Mouse (Mus musculus) activated CD4-positive, CD25-positive, alpha-beta regulatory T cell, adult 4 months (primary cell): ENCODE measurements at regions not wholly inside any gene's neighbourhood (a gene's known extent, or its start where the extent isn't known, plus 50 kb on each side); places are given as distances from the start of the nearest gene placed in this dataset.

ENCODE experiments used
- ATAC-seq: one replicate; pipeline ENCODE4 v1.8.0; 2017

GRCm38 (mm10) chr14:76781524-76781880, 224.8 kb upstream of the Serp2 start:
- ATAC-seq = peak; percentile 95

- ATAC-seq = no peak
These were observed 224.2 kb upstream of the Serp2 start for GRCm38 (mm10) chr14:76780572-76781523.

- no peak for ATAC-seq
These were observed 222.1 kb upstream of the Serp2 start for GRCm38 (mm10) chr14:76778541-76779399.

- no peak for ATAC-seq
These were observed 218.8 kb upstream of the Serp2 start for GRCm38 (mm10) chr14:76775387-76775924.

DNA sequence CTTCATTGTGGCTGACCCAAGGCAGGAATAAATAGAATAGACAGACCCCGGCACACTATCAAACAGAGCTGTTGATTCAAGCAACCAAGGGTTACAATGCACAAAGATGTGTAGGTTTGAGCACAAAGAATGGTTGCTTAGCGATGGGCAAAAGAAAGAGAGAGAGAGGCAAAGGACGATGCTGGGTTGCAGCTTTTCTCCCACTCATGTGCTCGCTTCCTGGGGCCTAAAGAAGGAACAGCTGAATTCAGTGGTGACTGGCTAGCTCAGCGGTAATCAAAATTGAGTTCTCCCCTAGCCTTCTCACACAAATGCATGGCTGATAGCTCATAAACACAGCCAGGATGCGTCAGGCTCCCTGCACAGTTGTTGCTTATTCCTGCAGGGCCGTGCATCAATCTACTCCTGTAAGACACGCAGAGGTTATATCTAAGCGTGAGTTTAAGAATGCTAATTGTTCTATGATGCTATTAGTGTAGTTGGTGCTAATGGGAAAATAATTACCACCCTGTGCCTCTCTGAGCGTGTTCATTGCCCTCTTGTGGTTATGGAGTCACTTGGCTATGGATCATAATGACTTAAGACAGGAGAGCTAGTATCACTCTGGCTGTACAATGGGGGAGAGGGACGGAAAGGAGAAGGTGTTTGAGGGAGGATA, 216.2 kb upstream of the Serp2 start:
- no peak for ATAC-seq

- no peak for ATAC-seq
These were observed 213.4 kb upstream of the Serp2 start for GRCm38 (mm10) chr14:76770106-76770505.

- no peak for ATAC-seq
These were observed 210.6 kb upstream of the Serp2 start for GRCm38 (mm10) chr14:76767301-76767700.

DNA sequence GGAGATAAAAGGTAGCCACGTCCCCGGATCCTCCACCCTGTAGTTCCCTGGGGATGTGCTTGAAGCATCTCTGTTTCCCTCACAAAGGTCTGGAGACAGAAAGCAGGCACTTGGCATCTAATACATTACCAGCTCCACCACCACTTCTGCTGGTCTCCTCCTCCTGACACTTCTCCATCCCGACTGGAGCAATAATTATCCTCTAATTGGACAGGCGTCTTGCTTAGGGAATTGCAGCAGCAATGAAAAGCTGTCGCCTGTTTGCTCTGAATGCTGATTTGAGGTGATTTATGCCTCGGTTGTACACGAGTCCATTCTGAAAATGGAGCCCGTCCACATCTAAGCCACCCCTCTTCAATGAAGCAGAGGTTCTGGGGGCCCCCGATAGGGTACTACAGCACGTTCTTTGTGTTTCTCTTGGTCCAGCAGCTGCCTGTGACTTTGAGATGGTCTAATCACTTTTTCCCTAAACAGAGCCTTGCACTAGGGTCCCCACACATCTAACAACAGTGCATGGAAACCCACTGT, 209.6 kb upstream of the Serp2 start:
- ATAC-seq = no peak

DNA sequence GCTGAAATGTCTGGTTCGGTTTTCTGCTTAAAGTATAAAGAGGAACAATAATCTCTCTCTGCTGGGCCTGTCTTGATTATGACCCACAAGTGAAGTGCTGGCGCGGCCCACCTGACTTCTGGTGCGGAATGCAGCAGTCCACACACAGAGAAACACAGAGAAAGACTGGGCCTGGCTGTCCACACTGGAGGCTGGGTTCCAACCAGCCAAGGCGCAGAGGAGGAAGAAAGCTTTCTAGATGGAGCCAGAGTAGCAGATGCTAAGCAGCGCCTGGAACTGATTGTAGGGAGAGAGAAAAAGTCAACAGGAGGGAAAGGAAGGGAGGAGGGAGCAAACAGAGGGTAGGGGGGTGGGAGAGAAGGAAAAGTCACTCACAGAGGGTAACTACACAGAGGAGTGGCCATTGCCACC, 208.4 kb upstream of the Serp2 start:
- ATAC-seq = no peak

DNA sequence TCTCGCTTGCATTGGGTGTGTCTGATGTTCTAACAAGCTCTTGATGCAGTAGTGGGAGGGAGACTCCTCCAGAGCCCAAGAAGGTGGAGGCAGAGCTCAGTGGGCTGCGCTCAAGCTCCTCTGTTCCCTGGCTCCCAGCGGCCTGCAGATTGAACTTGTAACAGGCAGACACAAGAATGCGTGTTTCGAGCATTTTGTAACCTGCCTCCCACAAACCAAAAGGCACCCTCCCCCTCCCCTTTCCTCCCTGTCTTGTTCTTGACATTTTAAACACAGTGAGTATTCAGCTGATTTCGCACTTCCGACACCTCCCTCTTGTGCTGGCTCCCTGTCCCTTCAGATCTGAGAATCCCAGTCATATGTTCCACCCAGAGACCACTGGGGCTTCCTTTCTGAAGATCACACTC, 207.7 kb upstream of the Serp2 start:
- ATAC-seq = peak; percentile 92

DNA sequence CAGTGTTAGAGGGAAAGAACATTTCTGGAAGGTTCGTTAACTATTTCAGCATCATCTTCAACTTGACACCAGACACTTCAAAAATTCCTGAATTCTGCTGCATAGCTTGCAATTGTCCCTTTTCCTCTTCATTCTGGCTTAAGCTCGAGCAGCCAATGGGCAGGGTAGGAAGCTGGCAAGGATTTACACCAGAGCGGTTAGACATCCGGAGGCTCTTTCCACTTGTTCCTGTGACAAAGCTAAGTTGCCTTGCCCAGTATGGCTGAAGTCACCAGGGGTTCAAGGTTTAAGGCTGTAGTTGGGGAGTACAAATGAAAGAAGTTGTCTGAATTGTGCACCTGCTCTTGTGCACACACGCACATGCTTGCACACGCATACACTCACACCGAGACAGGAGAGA, 206.8 kb upstream of the Serp2 start:
- ATAC-seq = no peak

DNA sequence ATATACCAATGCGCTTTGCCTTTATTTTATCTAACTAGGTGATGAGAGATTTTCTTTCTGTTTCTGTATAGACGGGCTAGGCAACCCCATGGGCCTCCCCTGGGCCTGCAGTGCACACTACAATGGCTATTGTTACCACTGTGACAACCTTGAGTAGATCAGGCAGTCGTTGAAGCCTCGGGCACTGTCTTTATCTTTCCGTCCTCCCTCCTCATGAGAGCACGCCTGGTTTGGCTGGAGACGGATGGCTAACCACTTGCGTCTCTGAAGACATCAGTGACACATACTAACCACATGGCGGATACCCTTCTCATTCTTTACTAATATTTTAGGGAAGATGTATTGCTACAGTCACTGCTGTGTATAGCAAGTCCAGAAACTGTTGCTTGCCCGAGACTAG, 206.1 kb upstream of the Serp2 start:
- ATAC-seq = no peak

GRCm38 (mm10) chr14:76761691-76762090, 205.0 kb upstream of the Serp2 start:
- ATAC-seq = no peak

GRCm38 (mm10) chr14:76761274-76761673, 204.6 kb upstream of the Serp2 start:
- ATAC-seq = no peak

DNA sequence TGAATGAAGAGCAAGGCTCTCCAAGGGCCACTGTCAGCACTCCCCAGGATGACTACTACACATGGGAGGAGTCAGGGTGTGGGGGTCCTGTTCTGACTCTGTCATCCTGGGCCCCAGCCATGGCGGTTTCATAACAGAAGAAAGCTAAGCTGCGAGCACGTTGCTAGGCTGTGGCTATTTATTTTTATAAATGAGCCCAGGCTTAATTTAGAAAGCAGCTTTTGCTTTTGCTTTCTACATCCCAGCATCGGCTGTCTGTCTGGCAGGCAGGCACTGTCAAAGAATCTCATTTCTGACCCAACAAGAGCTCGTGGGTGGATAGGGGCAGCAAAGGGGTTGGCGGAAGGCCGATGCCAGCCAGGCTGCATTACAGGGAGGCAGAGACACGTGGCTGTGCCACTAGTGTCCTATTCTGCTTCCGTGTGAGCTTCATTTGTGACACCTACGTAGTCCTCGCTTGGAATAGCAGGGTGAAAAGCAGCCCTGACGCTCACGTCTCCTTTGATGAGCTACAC, 203.9 kb upstream of the Serp2 start:
- ATAC-seq = no peak

DNA sequence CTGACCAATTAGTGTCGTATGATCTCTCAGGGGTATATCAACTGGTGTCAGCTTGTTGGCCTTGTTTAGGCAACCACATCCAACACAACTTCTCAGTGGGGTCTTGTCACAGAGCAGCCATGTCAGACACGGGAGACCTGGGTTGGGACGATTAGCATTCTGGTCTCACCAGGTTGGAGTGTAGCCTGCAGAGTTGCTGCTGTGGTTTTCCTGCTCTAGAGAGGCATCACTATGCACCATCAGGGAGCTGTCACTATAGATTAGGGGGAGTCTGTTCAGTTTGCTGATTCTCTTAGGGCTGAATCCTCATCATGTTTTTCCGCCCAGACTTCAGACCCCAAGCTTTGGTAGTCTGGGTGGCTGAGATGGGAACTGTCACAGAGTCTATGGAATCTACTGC, 202.7 kb upstream of the Serp2 start:
- ATAC-seq = no peak

DNA sequence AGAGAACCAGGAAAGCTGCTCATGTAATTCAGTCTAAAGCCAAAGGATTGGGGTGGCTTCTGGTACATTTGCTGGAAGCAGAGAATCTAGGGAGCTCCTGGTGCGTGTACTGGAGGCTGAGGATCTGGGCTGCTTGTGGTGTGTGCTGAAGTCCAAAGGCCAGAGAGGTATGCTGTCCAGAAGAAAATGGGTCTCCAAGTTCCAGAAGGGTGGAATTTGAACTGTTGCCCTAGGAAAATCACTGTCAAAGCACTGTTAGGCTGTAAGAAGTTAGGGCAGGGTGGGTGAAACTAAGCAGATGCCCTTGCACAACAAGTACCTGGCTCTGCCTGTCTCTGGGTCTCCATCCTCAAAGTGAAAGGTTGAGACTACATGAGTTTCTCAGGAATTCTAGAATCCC, 201.9 kb upstream of the Serp2 start:
- no peak for ATAC-seq

DNA sequence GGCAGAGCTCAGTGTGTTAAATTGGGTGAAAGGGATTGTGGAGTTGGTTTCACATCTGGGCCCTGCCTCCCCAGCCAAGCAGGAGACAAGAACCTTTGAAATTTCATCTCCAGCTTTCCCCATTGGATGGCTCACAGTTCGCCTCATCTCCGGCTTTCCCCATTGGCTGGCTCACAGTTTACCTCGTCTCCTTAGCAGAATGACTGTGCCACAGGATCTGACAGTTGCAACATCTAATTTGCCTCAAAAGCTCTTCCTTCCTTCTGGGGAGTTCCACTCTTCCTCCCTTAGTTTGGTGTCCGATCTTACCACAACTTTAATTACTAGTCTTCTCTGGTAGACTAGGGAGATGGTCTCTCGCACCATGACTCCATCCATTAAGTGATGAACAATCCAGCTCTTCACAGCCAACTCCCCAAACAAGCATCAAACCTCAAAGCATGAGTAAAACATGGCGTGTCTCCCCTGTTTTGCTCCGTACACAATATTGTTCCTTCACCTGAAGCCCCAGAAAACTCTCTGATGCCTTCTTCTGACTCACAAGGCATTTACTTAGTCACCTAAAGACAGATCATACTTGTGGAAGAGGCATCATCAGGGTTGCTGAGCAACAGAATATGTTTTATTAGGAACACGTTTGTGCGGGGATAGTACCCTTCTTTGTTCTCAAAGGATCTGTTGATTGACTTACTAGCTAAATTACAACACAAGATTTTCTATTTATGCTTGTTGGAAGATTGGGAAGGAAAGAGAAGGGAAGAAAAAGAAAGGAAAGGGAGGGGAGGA, 199.1 kb upstream of the Serp2 start:
- ATAC-seq = no peak

- no peak for ATAC-seq
These were observed 197.0 kb upstream of the Serp2 start for GRCm38 (mm10) chr14:76753734-76754133.

DNA sequence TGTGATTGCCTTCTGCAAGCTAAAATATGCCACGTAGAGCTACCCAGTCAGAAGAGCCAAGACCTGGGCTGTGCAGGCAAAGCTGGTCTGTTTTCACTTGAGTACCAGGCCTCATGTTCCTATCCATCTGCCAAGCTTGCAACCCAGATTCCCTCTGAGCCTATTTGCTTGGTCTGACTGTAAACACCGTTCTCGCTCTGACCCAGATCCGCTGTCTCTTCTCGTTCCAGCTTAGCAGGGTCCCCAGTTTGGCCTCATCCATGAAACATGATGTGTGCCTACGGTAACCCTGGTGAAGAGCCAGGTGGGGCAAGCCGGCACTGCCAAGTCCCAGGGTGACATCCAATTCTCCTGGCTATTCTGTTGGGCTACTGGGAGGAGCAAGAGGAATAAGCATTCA, 192.5 kb upstream of the Serp2 start:
- ATAC-seq = no peak

DNA sequence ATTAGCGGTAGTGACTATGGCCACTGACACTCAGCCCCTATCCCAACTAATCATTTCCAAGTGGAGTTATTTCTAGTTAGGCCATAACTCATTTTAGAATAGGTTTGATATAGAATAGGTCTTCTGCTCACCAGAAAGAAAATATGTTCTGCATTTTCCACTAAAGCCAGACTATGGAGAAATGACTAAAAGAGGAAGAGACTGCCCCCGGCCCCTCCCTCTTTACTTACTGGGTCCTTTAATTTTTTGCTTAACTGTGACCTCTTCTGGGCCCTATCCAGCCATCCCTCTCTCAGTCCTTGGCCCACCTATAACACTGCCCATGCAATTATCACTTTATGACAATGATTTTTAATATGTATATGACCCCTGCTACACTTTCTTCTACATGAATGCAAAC, 192.0 kb upstream of the Serp2 start:
- ATAC-seq = no peak

- ATAC-seq = no peak
These were observed 191.1 kb upstream of the Serp2 start for GRCm38 (mm10) chr14:76747814-76748213.
